Mouse (Mus musculus): ENCODE data around the gene Gucd1. TPM values are rescaled to one million over a fixed set of nuclear protein-coding genes. Genes with fewer than 3 reads are reported as not detected.
"Not testable (repeated sequence)": the region's sequence is repeated elsewhere in the genome, so short reads cannot be mapped to it uniquely, and the experiment has no call there.

Gene Gucd1
- total and polyA plus RNA-seq, 2 experiments from 2014 or later: 16.0 to 44.9 TPM

GRCm38 (mm10) chr10:75547901-75548300, 30.1 kb upstream of the Gucd1 start:
- 67% methylated on average over 7 of the region's 7 CpGs for WGBS
- DNase-seq (no peak), ATAC-seq (no peak)
- peaks cover 4% of the 10 kb centered on the region; the same call in 1 of the 2 replicates for H3K36me3 ChIP-seq (ENCODE audit: insufficient read depth)
- 0 out of 2 replicates have a peak, but pooled peaks cover 7% of the 10 kb centered on the region for H3K9me3 ChIP-seq (ENCODE audit: low read length)
- no peak overlapping the region for H3K4me3 ChIP-seq (ENCODE audit: low read depth, low read length)
- H3K9ac ChIP-seq: no peak overlapping the region
- H3K4me2 ChIP-seq (ENCODE audit: low read depth): no peak overlapping the region
- H3K4me1 ChIP-seq (ENCODE audit: insufficient read depth): no peaks in the 10 kb centered on the region
- TF ChIP-seq CTCF (IDR thresholded peaks at IDR 0.05; ENCODE audit: low read depth): no peak
- no peaks in the 10 kb centered on the region for H3K27me3 ChIP-seq (ENCODE audit: insufficient read depth, low read length)
- H3K27ac ChIP-seq (ENCODE audit: low read depth, low read length): no peak overlapping the region

GRCm38 (mm10) chr10:75536123-75536522, 18.4 kb upstream of the Gucd1 start:
- H3K27ac ChIP-seq (ENCODE audit: low read depth, low read length): no peak overlapping the region
- H3K4me2 ChIP-seq (ENCODE audit: low read depth): no peak overlapping the region
- H3K4me3 ChIP-seq (ENCODE audit: low read depth, low read length): no peak overlapping the region
- H3K36me3 ChIP-seq (ENCODE audit: insufficient read depth): peaks cover 36% of the 10 kb centered on the region
- 86% methylated on average over 5 of the region's 5 CpGs for WGBS
- no peaks in the 10 kb centered on the region for H3K4me1 ChIP-seq (ENCODE audit: insufficient read depth)
- H3K9ac ChIP-seq: no peak overlapping the region
- H3K27me3 ChIP-seq (ENCODE audit: insufficient read depth, low read length): no peaks in the 10 kb centered on the region
- ATAC-seq: no peak
- H3K9me3 ChIP-seq (ENCODE audit: low read length): no peaks in the 10 kb centered on the region
- no peak for TF ChIP-seq CTCF (IDR thresholded peaks at IDR 0.05; ENCODE audit: low read depth)
- no peak for DNase-seq

DNA sequence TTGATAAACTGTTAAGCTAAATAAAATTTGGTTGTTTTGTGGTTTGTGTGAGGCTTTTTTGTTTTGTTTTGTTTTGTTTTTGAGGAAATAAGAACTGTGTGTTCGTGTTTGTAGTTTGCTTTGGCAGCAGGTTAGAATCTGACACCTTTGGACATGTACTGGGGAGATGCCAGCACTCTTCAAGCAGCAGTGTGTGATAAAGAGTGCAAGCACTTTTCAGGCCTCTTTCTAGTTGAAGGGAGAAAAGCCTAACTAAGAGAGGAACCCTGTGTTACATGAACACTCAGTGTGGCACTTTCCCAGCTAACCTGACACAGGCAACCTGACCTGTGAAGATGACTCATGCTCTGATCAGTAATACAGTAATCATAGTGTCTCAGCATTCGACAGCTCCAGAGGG, 17.7 kb upstream of the Gucd1 start:
- no peak overlapping the region for H3K27ac ChIP-seq (ENCODE audit: low read depth, low read length)
- H3K4me2 ChIP-seq (ENCODE audit: low read depth): no peak overlapping the region
- no peak for ATAC-seq
- H3K9ac ChIP-seq: no peak overlapping the region
- WGBS: 72% methylated on average over 2 of the region's 2 CpGs
- TF ChIP-seq CTCF (IDR thresholded peaks at IDR 0.05; ENCODE audit: low read depth): no peak
- no peaks in the 10 kb centered on the region for H3K4me1 ChIP-seq (ENCODE audit: insufficient read depth)
- no peak overlapping the region for H3K4me3 ChIP-seq (ENCODE audit: low read depth, low read length)
- H3K27me3 ChIP-seq (ENCODE audit: insufficient read depth, low read length): no peaks in the 10 kb centered on the region
- H3K36me3 ChIP-seq (ENCODE audit: insufficient read depth): peaks cover 36% of the 10 kb centered on the region
- DNase-seq: no peak
- no peaks in the 10 kb centered on the region for H3K9me3 ChIP-seq (ENCODE audit: low read length)

- Histone ChIP-seq H3K9ac (no peak overlapping the region), H3K27me3 (ENCODE audit: insufficient read depth, low read length) (no peaks in the 10 kb centered on the region), H3K4me2 (ENCODE audit: low read depth) (no peak overlapping the region), H3K27ac (ENCODE audit: low read depth, low read length) (no peak overlapping the region), H3K4me3 (ENCODE audit: low read depth, low read length) (no peak overlapping the region), H3K4me1 (ENCODE audit: insufficient read depth) (no peaks in the 10 kb centered on the region), H3K36me3 (ENCODE audit: insufficient read depth) (peaks cover 36% of the 10 kb centered on the region), H3K9me3 (ENCODE audit: low read length) (no peaks in the 10 kb centered on the region)
- TF ChIP-seq CTCF (IDR thresholded peaks at IDR 0.05; ENCODE audit: low read depth): no peak
- whole genome bisulfite sequencing: 80% methylated on average over 8 of the region's 8 CpGs
- no peak for ATAC-seq
- no peak for DNase-seq
Observed at GRCm38 (mm10) chr10:75534934-75535333, 17.2 kb upstream of the Gucd1 start.

DNA sequence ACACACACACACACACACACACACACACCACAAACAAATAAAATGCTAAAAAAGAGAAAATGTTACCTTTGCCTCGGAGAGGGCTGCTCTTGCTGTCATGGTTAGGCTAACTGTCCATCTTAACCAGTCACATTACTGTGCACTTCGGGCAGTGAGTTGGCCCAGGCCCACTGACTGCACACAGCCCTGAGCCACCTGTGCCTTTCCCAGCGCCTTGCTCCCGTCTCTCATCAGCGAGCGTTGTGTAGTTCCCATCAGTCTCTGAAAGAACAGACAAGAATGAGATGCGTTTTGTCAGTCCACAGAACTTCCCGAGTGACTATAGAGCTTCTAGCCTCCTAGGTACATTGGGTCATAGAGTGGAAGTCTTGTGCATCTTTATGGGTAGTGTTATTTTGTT, 16.4 kb upstream of the Gucd1 start:
- no peaks in the 10 kb centered on the region for H3K27me3 ChIP-seq (ENCODE audit: insufficient read depth, low read length)
- no peak overlapping the region for H3K27ac ChIP-seq (ENCODE audit: low read depth, low read length)
- H3K4me3 ChIP-seq (ENCODE audit: low read depth, low read length): no peak overlapping the region
- DNase-seq (no peak), ATAC-seq (no peak)
- no peaks in the 10 kb centered on the region for H3K9me3 ChIP-seq (ENCODE audit: low read length)
- WGBS: 92% methylated on average over 8 of the region's 8 CpGs
- no peaks in the 10 kb centered on the region for H3K4me1 ChIP-seq (ENCODE audit: insufficient read depth)
- no peak overlapping the region for H3K4me2 ChIP-seq (ENCODE audit: low read depth)
- peaks cover 36% of the 10 kb centered on the region for H3K36me3 ChIP-seq (ENCODE audit: insufficient read depth)
- H3K9ac ChIP-seq: no peak overlapping the region
- no peak for TF ChIP-seq CTCF (IDR thresholded peaks at IDR 0.05; ENCODE audit: low read depth)

- Histone ChIP-seq H3K4me2 (ENCODE audit: low read depth) (no peak overlapping the region), H3K9me3 (ENCODE audit: low read length) (no peaks in the 10 kb centered on the region), H3K4me3 (ENCODE audit: low read depth, low read length) (no peak overlapping the region), H3K27ac (ENCODE audit: low read depth, low read length) (no peak overlapping the region), H3K4me1 (ENCODE audit: insufficient read depth) (no peaks in the 10 kb centered on the region), H3K36me3 (ENCODE audit: insufficient read depth) (peaks cover 36% of the 10 kb centered on the region), H3K27me3 (ENCODE audit: insufficient read depth, low read length) (no peaks in the 10 kb centered on the region), H3K9ac (no peak overlapping the region)
- no peak for TF ChIP-seq CTCF (IDR thresholded peaks at IDR 0.05; ENCODE audit: low read depth)
- no peak for ATAC-seq
- no peak for DNase-seq
- 89% methylated on average over 9 of the region's 9 CpGs for WGBS
Observed at GRCm38 (mm10) chr10:75531532-75532090, 13.8 kb upstream of the Gucd1 start.

GRCm38 (mm10) chr10:75530322-75530721, 12.6 kb upstream of the Gucd1 start:
- Histone ChIP-seq H3K27me3 (ENCODE audit: insufficient read depth, low read length) (no peaks in the 10 kb centered on the region), H3K27ac (ENCODE audit: low read depth, low read length) (no peak overlapping the region), H3K9ac (no peak overlapping the region), H3K9me3 (ENCODE audit: low read length) (no peaks in the 10 kb centered on the region), H3K4me1 (ENCODE audit: insufficient read depth) (no peaks in the 10 kb centered on the region), H3K4me3 (ENCODE audit: low read depth, low read length) (no peak overlapping the region), H3K36me3 (ENCODE audit: insufficient read depth) (peaks cover 30% of the 10 kb centered on the region), H3K4me2 (ENCODE audit: low read depth) (no peak overlapping the region)
- ATAC-seq (no peak), DNase-seq (no peak)
- WGBS: 90% methylated on average over 2 of the region's 2 CpGs
- no peak for TF ChIP-seq CTCF (IDR thresholded peaks at IDR 0.05; ENCODE audit: low read depth)

- not testable (repeated sequence) for H3K4me1 ChIP-seq (ENCODE audit: insufficient read depth); DNase-seq; H3K4me3 ChIP-seq (ENCODE audit: low read depth, low read length); H3K9ac ChIP-seq; H3K27ac ChIP-seq (ENCODE audit: low read depth, low read length); H3K9me3 ChIP-seq (ENCODE audit: low read length); H3K27me3 ChIP-seq (ENCODE audit: insufficient read depth, low read length); ATAC-seq; H3K4me2 ChIP-seq (ENCODE audit: low read depth)
- peaks cover 29% of the 10 kb centered on the region for H3K36me3 ChIP-seq (ENCODE audit: insufficient read depth)
- 91% methylated on average over 9 of the region's 9 CpGs for WGBS
Observed at GRCm38 (mm10) chr10:75525450-75525849, 7.7 kb upstream of the Gucd1 start.
